Mouse (Mus musculus): ENCODE results near the gene Spint1. TPM values are rescaled to one million over a fixed set of nuclear protein-coding genes. Genes with fewer than 3 reads are reported as not detected.

Gene Spint1
- total RNA-seq, 2 experiments from 2014 or later, result not detected

- DNase-seq, result no peak
- intact Hi-C loops (cut with DNase I), result no loop called here
These were observed 55.1 kb downstream of the Spint1 start for GRCm38 (mm10) chr2:119292281-119292680.

- intact Hi-C loops (cut with DNase I), result no loop called here
- DNase-seq, result no peak
These were observed 55.7 kb downstream of the Spint1 start for GRCm38 (mm10) chr2:119292852-119293251.

DNA sequence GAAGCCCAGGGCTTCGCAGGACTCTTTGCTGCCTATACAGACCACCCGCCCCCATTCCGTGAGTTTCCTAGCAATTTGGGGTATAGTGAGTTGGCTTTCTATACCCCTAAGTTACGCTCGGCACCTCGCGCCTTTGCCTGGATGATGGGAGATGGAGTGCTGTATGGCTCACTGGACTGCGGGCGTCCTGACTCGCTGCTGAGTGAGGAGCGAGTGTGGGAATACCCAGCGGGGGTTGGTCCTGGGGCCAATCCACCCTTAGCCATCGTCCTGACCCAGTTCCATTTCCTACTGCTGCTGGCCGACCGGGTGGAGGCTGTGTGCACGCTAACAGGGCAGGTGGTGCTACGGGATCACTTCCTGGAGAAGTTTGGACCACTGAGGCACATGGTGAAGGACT is 56.1 kb downstream of the Spint1 start:
- no peak for DNase-seq
- intact Hi-C loops (cut with DNase I), result no loop called here

- no peak for DNase-seq
- intact Hi-C loops (cut with DNase I), result no loop called here
These were observed 56.7 kb downstream of the Spint1 start for GRCm38 (mm10) chr2:119293776-119294390.

DNA sequence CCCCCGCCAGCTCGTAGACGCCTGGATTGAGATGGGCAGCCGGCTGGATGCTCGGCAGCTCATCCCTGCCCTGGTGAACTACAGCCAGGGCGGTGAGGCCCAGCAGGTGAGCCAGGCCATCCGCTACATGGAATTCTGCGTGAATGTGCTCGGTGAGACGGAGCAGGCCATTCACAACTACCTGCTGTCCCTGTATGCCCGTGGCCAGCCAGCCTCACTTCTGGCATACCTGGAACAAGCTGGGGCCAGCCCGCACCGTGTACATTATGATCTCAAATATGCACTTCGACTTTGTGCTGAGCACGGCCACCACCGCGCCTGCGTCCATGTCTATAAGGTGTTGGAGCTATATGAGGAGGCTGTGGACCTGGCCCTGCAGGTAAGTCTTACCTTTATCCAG is 57.2 kb downstream of the Spint1 start:
- intact Hi-C loops (cut with DNase I), result no loop called here
- DNase-seq, result no peak

DNA sequence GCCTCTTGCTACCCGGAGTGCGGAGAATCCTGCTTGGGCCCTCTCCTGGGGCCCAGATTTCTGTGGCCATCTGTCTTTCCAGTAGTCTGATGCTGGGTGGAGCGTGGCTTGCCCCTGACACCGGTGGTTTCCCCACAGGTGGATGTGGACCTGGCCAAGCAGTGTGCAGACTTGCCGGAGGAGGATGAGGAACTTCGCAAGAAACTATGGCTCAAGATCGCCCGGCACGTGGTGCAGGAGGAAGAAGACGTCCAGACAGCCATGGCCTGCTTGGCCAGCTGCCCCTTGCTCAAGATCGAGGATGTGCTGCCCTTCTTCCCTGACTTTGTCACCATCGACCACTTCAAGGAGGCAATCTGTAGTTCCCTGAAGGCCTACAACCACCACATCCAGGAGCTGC is 59.6 kb downstream of the Spint1 start:
- no peak for DNase-seq
- intact Hi-C loops (cut with DNase I), result no loop called here

GRCm38 (mm10) chr2:119297506-119297905 is 60.3 kb downstream of the Spint1 start:
- intact Hi-C loops (cut with DNase I), result no loop called here
- DNase-seq, result no peak

- peak; percentile 72 to 81 for DNase-seq
- intact Hi-C loops (cut with DNase I), result loop anchor here (1.0 kb wide), 3 partner anchors 40 to 139 kb away; no protein-coding TSS in a partner anchor
These were observed 61.2 kb downstream of the Spint1 start for GRCm38 (mm10) chr2:119298330-119298729.

DNA sequence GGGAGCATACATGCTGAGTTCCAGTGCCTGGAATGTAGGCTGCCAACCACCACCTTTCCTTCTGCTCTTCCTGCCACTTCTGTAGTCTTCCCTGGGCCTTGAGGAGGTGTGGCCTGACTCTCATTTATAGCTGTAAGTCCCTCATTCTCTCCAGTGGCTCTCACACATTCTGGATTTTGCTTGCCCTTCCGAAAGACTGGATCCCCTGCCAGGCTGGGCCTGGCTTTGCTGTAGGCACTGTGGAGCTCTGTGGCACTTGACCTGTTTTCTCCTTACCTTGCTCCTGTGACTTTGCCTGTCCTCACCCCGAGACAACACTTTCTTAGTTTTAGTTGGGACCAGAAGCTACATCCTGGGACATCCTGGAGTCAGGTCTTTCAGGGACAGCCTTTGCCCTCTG is 61.7 kb downstream of the Spint1 start:
- intact Hi-C loops (cut with DNase I), result loop anchor here (1.0 kb wide), 3 partner anchors 39 to 138 kb away; no protein-coding TSS in a partner anchor
- DNase-seq, result no peak

Other genes with a start within 250 kb of the Spint1 start
- 10 to 100 TPM; 10.4 to 11.2 TPM for gene Ccdc32, start 208.0 kb upstream of the Spint1 start, total RNA-seq (2021)
- 1 to 10 TPM; 4.5 to 5.2 TPM for gene Rpusd2, start 202.6 kb upstream of the Spint1 start, total RNA-seq (2021)
- under 1 TPM; 0.69 to 0.79 TPM for gene Knl1, start 190.2 kb upstream of the Spint1 start, total RNA-seq (2021)
- 1 to 10 TPM in 1 of 2 experiments, under 1 TPM in 1; 0.54 to 1.7 TPM for gene Rad51, start 124.6 kb upstream of the Spint1 start, total RNA-seq (2021)
- 10 to 100 TPM; 14.3 to 19.9 TPM for gene Rmdn3, start 80.3 kb upstream of the Spint1 start, total RNA-seq (2021)
- 1 to 10 TPM; 4.3 to 6.5 TPM for gene Gchfr, start 69.6 kb upstream of the Spint1 start, total RNA-seq (2021)
- gene Gm14137, start 62.9 kb upstream of the Spint1 start, total RNA-seq (2021), result not detected
- gene Zfyve19, start 28.7 kb upstream of the Spint1 start, total RNA-seq (2021), result 10 to 100 TPM; 11.0 to 13.2 TPM
- gene Dnajc17, start 28.6 kb upstream of the Spint1 start, total RNA-seq (2021), result 1 to 10 TPM; 7.6 to 9.9 TPM
- not detected for gene Ppp1r14d, start 7.5 kb upstream of the Spint1 start, total RNA-seq (2021)
- not detected for gene Rhov, start 33.9 kb downstream of the Spint1 start, total RNA-seq (2021)
- 10 to 100 TPM; 13.5 to 13.9 TPM for gene Vps18, start 51.4 kb downstream of the Spint1 start, total RNA-seq (2021)
- 10 to 100 TPM; 16.3 to 22.1 TPM for gene Dll4, start 88.4 kb downstream of the Spint1 start, total RNA-seq (2021)
- 10 to 100 TPM; 11.3 to 12.3 TPM for gene Chac1, start 113.9 kb downstream of the Spint1 start, total RNA-seq (2021)
- gene Ino80, start 240.3 kb downstream of the Spint1 start, total RNA-seq (2021), result 10 to 100 TPM; 10.4 to 12.7 TPM

All from heart, postnatal 36 days (tissue).